Mouse (Mus musculus) embryonic facial prominence, embryonic 10.5 days (tissue): ENCODE results near the gene Fen1. TPM values are rescaled to one million over a fixed set of nuclear protein-coding genes. Genes with fewer than 3 reads are reported as not detected.

ENCODE experiments used
- microRNA-seq: library from miRNA; unstranded; fragments of <30 nt; microRNA quantifications from one replicate; pipeline ENCODE4, GENCODE M21; 2017
- polyA plus RNA-seq: library from polyadenylated mRNA; unstranded; fragments of >200 nt; fragmentation: Nextera tagmentation; extraction: Ambion mirVana; gene quantifications from 2 replicates; pipeline ENCODE4 v1.2.1, GENCODE M21; 2016

Gene Fen1
- polyA plus RNA-seq, 1 experiment from 2014 or later, result 183 TPM

Small RNAs within 50 kb of the gene (microRNA-seq; reads per million reads assigned to microRNA genes)
- gene Mir6993, result 0.91 reads per million

Other genes with a start within 250 kb of the Fen1 start
- gene Fth1, start 223.6 kb downstream of the Fen1 start, polyA plus RNA-seq, result 1,291 and 1,338 TPM in 2 replicates
- 1.6 TPM in 2 replicates for gene Best1, start 202.5 kb downstream of the Fen1 start, polyA plus RNA-seq
- 51.7 and 57.4 TPM in 2 replicates for gene Rab3il1, start 202.5 kb downstream of the Fen1 start, polyA plus RNA-seq
- gene Fads3, start 162.6 kb downstream of the Fen1 start, polyA plus RNA-seq, result 4.0 and 4.3 TPM in 2 replicates
- gene Fads2, start 102.4 kb downstream of the Fen1 start, polyA plus RNA-seq, result 160 and 165 TPM in 2 replicates
- gene Fads1, start 21.3 kb downstream of the Fen1 start, polyA plus RNA-seq, result 151 and 156 TPM in 2 replicates
- 379 and 394 TPM in 2 replicates for gene Tmem258, start 155 bp downstream of the Fen1 start, polyA plus RNA-seq
- 4.2 TPM in 2 replicates for gene Myrf, start 36.6 kb upstream of the Fen1 start, polyA plus RNA-seq
- gene Dagla, start 100.7 kb upstream of the Fen1 start, polyA plus RNA-seq, result 2.2 and 2.4 TPM in 2 replicates
- gene Syt7, start 184.9 kb upstream of the Fen1 start, polyA plus RNA-seq, result 0.44 and 0.64 TPM in 2 replicates